Mouse (Mus musculus): Measurements from ENCODE around the gene Cmss1.

The Cmss1 gene

GRCm38 (mm10) chr16:57482911-57483310 lies 123.8 kb downstream of the Cmss1 start:
- in situ Hi-C loops (cut with MboI, MseI) = loop anchor here in 1 of 2 experiments (25.0 kb wide), 1 partner anchor 1229 kb away; the partner anchor contains the start of gene Gpr15

- in situ Hi-C loops (cut with MboI, MseI) = loop anchor here in 1 of 2 experiments (25.0 kb wide), 1 partner anchor 1230 kb away; the partner anchor contains the start of gene Gpr15
Measured at GRCm38 (mm10) chr16:57482264-57482663, 124.4 kb downstream of the Cmss1 start.

GRCm38 (mm10) chr16:57479776-57480175 lies 126.9 kb downstream of the Cmss1 start:
- in situ Hi-C loops (cut with MboI, MseI) = loop anchor here in 1 of 2 experiments (25.0 kb wide), 1 partner anchor 1233 kb away; the partner anchor contains the start of gene Gpr15

GRCm38 (mm10) chr16:57478451-57478850 lies 128.2 kb downstream of the Cmss1 start:
- in situ Hi-C loops (cut with MboI, MseI) = loop anchor here in 1 of 2 experiments (25.0 kb wide), 1 partner anchor 1234 kb away; the partner anchor contains the start of gene Gpr15

DNA sequence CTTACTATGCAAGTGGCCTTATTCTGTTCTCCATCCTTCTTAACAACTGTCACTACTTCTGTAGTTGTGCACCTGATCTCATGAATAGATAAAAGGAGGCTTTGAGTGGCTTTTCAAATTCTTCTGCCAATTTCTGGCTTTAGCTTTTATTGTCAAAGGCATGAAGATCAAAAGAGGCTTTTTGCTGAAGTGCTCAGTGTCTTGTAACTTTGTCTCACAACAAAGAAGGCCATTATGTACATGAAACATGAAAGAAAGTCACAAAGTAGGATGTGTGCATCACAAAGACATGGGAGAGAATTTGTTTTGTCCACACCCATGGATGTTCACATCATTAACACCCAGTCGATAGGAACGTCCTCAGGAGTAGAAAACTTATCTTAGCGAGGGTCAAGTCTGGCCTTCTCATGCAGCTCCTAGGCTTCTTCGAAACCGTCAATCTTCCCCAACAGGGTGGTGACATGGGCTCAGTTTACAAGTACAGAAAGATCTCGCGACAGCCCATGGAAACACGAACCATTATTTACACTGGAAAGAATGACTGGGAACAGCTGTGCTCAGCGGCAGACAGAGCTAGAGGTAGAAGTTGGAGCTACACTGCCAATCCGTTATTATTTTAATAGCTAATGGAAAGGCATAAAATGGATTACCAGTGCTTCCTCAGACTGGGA lies 133.1 kb downstream of the Cmss1 start:
- in situ Hi-C loops (cut with MboI, MseI) = loop anchor here in 1 of 2 experiments (25.0 kb wide), 1 partner anchor 1211 kb away; no protein-coding TSS in a partner anchor

DNA sequence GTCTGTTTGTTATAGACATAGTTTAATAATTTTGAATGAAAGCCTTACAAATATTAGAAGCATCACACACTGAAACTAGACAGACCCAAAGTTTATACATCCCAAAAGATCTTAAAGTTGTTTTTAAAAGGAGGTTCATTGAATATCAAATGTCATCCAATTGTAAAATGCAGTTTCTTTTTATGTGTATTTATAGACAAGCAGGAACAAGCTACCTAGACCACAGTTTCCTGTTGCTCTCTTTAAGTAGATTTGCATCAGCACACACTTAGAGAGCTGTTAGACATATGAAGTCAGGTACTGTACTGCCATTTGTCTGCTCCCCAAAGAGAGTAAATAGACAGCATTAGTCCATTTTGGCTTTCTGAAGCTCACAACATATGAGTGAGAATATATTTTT lies 135.6 kb downstream of the Cmss1 start:
- in situ Hi-C loops (cut with MboI, MseI) = loop anchor here in 1 of 2 experiments (25.0 kb wide), 1 partner anchor 1209 kb away; no protein-coding TSS in a partner anchor

DNA sequence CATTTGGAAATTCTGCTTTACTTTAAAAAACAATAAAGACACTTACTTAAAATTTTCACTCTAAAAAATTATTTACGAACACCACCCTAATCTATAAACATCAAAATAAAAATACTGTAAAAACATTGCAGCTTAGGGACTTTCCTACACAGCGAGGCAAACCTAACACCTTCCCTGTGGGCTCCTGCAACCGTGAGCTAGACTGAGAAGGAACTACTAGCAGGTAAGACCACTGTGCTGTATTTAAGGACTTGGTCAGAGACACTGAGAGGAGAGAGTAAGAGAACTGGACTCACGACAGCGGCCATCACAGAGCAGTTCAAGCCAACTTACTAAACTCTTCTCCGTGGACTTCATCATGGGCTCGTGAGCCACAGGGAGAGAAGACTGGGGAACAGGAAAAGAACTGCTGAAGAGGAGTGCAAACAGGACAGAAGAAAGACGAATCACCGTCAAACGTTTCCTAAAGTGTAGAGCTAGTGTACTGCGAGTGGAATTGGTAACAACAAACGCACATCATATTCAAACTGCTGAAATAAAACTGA lies 136.3 kb downstream of the Cmss1 start:
- in situ Hi-C loops (cut with MboI, MseI) = loop anchor here in 1 of 2 experiments (25.0 kb wide), 1 partner anchor 1208 kb away; no protein-coding TSS in a partner anchor

GRCm38 (mm10) chr16:57469869-57470268 lies 136.8 kb downstream of the Cmss1 start:
- in situ Hi-C loops (cut with MboI, MseI) = loop anchor here (10.0 to 25.0 kb wide), 2 partner anchors 1208 to 1655 kb away; no protein-coding TSS in a partner anchor

DNA sequence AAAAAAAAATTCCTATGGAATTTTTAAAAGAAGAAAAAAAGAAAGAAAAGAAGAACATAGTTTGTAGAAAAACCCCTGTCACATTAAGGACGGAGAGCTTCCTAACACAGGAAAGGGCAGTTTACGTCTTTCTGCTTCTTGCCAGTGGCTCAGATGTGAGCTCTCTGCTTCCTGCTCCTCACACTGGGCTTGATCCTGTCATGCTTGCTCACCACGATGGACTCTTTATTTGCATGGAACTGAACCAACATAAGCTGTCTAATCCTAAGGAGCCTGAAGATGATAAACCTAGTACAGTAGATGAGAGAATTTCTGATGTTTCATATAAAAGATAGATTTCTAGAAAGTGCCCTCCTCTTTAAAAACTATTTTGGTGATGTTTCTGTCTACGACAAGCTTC lies 137.4 kb downstream of the Cmss1 start:
- in situ Hi-C loops (cut with MboI, MseI) = loop anchor here (10.0 to 25.0 kb wide), 2 partner anchors 1207 to 1654 kb away; no protein-coding TSS in a partner anchor

GRCm38 (mm10) chr16:57465386-57465913 lies 141.2 kb downstream of the Cmss1 start:
- in situ Hi-C loops (cut with MboI, MseI) = loop anchor here (10.0 to 25.0 kb wide), 2 partner anchors 1203 to 1651 kb away; no protein-coding TSS in a partner anchor

DNA sequence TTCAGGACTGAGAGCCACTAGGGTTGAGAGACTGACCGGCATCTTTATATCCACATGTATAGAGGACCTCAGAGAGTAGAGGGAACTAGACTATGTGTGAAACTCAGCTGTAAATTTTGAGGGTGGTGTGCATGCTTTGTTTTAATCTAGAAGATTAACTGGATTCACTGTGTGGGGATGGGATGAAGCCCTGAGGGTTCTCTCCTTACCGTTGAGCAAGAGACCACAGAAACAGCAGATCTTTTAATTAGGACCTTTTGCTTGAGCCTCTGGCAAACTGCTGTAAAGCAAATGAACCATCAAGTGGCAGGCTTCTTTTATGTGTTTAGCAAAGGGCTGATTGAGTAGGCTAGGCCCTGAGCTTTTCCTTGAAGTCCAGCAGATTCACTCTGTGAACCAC lies 150.7 kb downstream of the Cmss1 start:
- in situ Hi-C loops (cut with MboI, MseI) = loop anchor here in 1 of 2 experiments (25.0 kb wide), 1 partner anchor 1194 kb away; no protein-coding TSS in a partner anchor

- in situ Hi-C loops (cut with MboI, MseI) = loop anchor here in 1 of 2 experiments (25.0 kb wide), 1 partner anchor 1193 kb away; no protein-coding TSS in a partner anchor
Measured at GRCm38 (mm10) chr16:57455573-57455972, 151.1 kb downstream of the Cmss1 start.

- in situ Hi-C loops (cut with MboI, MseI) = loop anchor here in 1 of 2 experiments (25.0 kb wide), 1 partner anchor 1192 kb away; no protein-coding TSS in a partner anchor
Measured at GRCm38 (mm10) chr16:57454106-57454763, 152.4 kb downstream of the Cmss1 start.

GRCm38 (mm10) chr16:57453009-57453408 lies 153.7 kb downstream of the Cmss1 start:
- in situ Hi-C loops (cut with MboI, MseI) = loop anchor here in 1 of 2 experiments (25.0 kb wide), 1 partner anchor 1191 kb away; no protein-coding TSS in a partner anchor

- in situ Hi-C loops (cut with MboI, MseI) = no loop called here
Measured at GRCm38 (mm10) chr16:57445096-57446094, 161.3 kb downstream of the Cmss1 start.

DNA sequence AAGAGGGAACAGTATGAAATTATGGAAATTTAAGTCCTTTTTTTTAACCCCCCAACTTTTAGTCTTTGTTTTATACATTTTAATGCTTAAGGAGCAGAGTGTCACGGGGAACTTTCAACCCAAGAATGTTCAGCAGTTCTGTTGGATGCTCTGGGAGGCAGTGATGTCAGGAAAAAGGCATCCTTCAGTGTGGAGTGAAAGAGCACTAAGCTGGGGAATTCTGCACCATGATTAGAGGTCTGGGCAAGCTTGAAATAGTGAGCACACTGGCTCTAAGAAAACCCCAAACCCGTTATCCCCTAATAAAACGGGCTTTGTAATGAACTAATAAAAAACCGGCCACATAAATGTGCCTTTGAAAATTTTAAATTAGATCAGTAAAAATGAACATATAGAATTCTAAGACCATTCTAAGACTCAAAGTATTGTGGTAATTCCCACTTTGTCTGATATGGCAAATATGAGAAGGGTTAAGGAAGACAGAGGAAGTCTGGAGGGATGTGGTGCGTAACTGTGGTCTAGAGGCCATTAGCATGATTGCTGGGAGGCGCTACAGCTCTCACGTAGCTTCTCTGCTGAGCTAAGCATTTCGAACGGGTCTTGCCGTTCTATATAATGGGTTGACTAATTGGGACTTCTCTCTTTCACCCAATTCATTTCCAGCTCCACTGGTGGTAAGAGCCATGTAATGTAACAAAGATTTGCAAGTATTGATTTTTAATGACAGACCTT lies 165.8 kb downstream of the Cmss1 start:
- in situ Hi-C loops (cut with MboI, MseI) = no loop called here

DNA sequence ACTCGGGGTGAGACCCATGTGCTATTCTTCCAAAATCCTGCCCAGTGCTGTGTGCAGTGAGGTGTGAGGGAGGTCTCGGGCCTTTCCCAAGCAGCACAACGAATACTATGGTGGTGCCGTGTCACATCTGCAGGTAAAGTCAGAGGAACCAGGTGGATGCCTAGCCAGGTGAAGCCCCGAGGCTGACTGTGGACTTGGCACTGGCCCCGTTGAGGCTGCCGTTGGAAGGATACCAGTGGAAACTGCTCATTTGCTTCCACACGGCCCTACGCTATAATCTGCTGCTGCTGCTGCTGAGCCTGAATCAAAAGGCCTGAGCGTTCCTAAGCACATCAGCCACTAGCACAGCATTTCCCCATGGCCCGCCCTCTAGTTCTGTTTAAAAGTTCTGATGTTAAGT lies 167.5 kb downstream of the Cmss1 start:
- in situ Hi-C loops (cut with MboI, MseI) = no loop called here

DNA sequence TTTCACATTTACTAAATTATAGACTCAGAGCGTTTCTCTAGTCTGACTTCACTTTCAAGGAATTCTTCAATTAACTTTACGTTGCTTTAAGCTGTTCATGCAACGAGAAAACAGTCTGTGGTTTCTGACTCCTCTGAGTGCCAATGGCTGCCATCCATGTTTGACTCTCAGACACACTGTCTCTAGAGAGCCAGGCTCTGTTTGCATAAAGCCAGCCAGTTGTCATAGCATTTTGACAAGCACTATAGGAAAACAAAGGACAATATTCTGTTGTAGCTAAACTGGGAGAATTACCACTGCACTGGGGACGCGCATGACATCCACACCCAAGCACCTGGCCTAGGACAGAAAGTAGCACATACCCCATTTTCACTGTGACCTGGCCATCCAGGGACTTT lies 168.4 kb downstream of the Cmss1 start:
- in situ Hi-C loops (cut with MboI, MseI) = no loop called here
